Mouse (Mus musculus) urinary bladder, adult 18-20 months (tissue): Measurements from ENCODE around the gene Akap7.

Source experiments
- DNase-seq, 2 experiments: peaks; one replicate each; pipeline ENCODE4 v3.0.0; 2022; ENCODE audit warnings: low spot score in 2 of 2, mixed read lengths in 2 of 2

Gene Akap7

GRCm38 (mm10) chr10:25307770-25308169 is at the start of gene Akap7:
Gene Akap7 (minus strand): TSS chr10:25307870.
- DNase-seq = no peak

DNA sequence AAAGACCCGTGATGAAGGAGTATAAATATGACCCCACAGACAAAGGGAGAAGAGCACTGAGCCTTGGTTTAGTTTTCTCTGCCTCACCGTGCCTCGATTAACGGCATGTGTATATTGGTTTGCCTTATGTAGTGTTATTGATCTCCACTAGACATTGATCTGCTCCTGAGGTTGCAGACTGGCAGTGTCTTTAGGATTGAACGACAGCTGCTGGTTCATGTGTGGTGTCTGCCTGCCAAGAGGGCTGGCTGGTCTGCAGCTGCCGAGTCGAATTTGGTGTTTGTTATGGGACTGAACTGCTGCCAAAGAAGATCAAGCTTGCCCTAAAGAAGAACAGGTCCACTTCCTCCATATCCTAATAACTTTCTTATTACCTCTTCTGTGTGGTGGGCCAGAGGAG is 46.7 kb upstream of the Akap7 start:
- DNase-seq = no peak

DNA sequence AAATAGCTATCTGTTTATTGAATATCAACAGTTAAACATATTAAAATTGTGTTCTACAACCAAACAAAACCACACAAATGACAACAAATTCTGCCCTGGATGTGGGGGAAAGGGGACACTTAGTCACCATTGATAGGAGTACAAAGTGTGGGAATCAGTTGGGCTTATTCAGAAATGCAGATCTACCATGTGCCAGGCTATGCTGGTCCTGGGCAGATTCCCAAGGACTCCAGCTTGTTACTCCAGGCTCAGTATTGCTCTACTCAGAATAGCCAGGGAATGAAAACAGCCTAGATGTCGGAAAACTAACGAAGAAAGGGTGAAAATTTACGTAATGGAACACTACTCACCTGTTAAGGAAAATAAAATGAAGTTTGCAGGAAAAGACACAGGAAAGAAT is 46.3 kb upstream of the Akap7 start:
- DNase-seq = no peak

GRCm38 (mm10) chr10:25342801-25343200 is 35.1 kb upstream of the Akap7 start:
- DNase-seq = no peak

- no peak for DNase-seq
Measured at GRCm38 (mm10) chr10:25340675-25341074, 33.0 kb upstream of the Akap7 start.

GRCm38 (mm10) chr10:25333390-25334079 is 25.9 kb upstream of the Akap7 start:
- no peak for DNase-seq

- DNase-seq = no peak
Measured at GRCm38 (mm10) chr10:25331321-25332049, 23.8 kb upstream of the Akap7 start.

- no peak for DNase-seq
Measured at GRCm38 (mm10) chr10:25330094-25330493, 22.4 kb upstream of the Akap7 start.

GRCm38 (mm10) chr10:25327511-25327910 is 19.8 kb upstream of the Akap7 start:
- no peak for DNase-seq

GRCm38 (mm10) chr10:25325690-25326089 is 18.0 kb upstream of the Akap7 start:
- no peak for DNase-seq

DNA sequence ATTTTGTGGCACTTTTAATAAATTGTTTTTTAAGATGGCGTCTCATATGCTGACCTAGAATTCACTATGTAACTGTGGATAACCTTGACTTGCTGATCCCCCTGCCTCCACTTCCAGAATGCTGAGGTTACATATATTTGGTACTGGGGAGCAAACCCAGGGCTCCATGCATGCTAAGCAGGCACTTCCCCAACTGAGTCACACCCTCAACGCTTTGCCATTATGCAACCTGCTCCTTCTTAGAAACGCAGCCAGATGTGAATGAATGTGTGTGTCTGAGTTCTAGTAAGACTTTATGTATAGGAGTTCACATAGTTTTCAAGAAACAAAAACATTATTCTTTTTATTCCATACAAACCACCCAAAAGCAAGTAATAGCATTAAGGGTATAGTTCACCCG is 13.5 kb upstream of the Akap7 start:
- DNase-seq = no peak

DNA sequence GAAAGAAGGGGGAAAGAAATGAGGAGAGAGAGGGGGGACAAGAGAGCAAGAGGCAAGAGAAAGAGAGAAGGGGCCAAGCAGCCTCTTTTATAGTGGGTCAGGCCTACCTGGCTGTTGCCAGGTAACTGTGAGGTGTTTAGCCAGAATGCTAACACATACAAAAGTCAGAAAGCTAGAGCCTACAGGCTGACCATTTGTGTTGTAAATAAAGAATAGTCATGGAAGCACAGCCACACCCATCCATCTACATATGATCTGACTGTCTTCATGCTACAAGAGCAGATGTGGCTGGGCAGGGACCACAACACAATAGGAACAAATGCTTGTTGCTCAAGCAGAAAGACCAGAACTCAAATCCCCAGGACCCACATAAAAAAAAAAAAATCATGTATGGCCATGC is 11.9 kb upstream of the Akap7 start:
- DNase-seq = no peak

- no peak for DNase-seq
Measured at GRCm38 (mm10) chr10:25318405-25318804, 10.7 kb upstream of the Akap7 start.

- no peak for DNase-seq
Measured at GRCm38 (mm10) chr10:25317665-25318064, 10.0 kb upstream of the Akap7 start.

DNA sequence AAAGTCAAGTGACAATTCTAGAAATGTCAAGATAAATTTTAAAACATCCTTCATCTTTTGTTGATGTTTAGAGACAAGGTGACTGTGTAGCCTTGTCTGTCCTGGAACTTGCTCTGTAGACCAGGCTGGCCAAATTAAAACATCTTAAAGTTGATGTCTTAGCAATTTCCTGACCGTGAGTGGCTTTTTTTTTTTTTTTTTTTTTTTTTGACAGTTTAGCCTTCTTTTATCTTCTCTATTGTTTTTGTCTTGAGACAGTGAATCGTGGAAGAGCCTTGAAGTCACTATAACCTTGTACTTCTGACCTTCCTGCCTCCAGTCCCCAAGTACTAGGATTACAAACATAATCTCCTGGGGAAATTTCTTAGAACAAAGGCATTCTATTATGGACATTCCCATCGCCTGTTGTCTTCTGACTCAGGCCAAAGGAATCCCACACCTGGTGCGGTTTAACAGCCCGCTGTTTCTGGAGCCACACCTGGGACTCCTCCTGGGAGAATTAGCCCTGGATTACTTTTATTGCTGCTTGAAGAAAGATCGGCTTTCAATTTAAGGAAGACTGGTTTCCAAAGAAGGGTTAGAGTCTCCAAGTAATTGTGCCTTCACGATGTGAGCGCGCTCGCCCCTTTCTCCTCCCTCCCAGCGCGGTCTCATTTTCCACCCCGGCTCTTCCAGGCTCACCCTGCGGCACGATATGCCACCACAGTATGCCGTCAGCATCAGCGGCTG is 6.3 kb upstream of the Akap7 start:
- DNase-seq = no peak

DNA sequence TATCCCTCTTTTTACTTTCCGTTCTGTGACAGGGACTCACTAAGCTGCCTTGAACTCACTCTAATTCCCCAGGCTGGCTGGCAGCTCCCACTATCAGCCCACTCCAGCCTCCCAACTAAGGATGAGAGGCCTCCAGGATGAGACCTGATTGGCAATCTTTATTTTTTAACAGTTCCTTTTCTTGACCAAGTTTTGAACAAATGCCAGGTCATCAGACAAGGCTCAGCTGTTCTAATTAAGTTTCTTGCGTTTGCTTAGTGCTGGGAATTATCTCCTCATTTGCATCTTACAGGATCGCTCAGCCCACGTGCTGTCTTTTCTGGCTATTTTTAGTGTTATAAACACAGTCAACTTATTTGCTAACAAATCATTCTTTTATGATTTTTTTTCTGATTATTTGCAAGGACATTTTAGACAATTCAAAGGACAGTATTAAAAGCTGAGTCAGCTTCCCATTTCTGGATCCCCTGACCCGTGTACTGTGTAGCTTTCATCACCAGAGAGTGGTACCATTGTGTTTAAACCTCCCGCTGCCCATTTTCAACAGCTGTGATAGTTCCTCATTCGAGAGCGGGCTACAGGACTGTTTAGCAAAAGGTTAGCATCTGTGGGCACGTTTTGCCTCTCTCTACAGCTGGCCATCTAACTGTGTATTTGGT is 4.0 kb upstream of the Akap7 start:
- no peak for DNase-seq

GRCm38 (mm10) chr10:25310736-25311135 is 3.1 kb upstream of the Akap7 start:
- DNase-seq = no peak

GRCm38 (mm10) chr10:25309996-25310395 is 2.3 kb upstream of the Akap7 start:
- DNase-seq = no peak

DNA sequence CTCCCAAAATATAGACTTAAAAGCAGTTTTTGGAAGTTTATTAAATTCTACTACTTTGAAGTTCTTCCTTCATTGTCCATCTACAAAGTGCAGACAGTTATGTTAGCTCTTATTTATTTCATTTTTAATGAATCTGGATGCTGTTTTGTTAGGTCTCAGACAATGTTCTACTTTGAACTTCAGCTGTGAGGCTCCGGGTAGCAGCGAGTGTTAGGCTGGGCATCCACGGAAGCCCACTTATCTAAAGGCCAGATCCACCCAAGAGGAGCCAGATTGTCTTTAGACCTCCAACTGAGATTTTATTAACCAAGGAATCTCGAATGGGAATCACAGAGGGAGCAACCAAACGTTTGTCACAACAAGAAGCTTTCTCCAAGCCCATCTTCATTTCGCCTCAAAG is 2.5 kb downstream of the Akap7 start:
- DNase-seq = no peak

DNA sequence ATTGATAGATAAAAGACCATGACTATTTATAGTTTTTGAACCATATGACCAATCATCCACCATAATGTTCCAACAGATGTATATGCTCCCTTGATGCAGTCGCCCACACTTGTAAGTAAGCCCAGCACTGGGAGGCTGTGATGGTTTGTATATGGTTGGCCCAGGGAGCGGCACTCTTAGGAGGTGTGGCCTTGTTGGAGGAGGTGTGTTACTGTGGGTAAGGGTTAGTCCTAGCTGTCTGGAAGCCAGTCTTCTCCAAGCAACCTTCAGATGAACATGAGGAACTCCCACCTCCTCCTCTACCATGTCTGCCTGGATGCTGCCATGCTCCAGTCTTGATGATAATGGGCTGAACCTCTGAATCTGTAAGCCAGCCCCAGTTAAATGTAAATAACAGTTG is 3.1 kb downstream of the Akap7 start:
- no peak for DNase-seq

- no peak for DNase-seq
Measured at GRCm38 (mm10) chr10:25299031-25299529, 8.6 kb downstream of the Akap7 start.

- DNase-seq = peak in 1 of 2 experiments; percentile 21
Measured at GRCm38 (mm10) chr10:25298264-25298671, 9.4 kb downstream of the Akap7 start.
